Mouse (Mus musculus): ENCODE results near the gene Chic1. TPM values are rescaled to one million over a fixed set of nuclear protein-coding genes. Genes with fewer than 3 reads are reported as not detected.

The Chic1 gene
- 2.0 and 2.3 TPM in 2 replicates for polyA plus RNA-seq (2015; fragmentation: Nextera tagmentation; extraction: Ambion mirVana)

DNA sequence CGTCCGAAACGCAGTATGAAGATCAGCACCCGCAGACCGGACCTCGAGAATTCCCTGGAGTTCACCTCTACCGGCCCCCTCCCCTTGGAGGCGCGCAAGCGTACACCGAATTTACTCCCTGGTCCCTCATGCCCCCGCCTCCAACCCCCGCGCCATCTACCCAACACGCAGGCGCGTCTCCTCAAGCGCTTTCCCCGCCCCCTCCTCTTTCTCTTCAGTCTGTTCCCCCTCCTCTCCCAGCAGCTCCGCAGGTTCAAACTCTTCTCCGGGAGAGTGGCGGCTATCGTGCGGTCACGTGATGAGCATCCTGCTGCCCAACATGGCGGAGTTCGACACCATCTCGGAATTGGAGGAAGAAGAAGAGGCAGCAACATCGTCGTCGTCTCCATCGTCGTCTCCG lies at the start of gene Chic1:
TSS of gene Chic1 (plus strand) at position 190 of the 400 bp plus-strand sequence.
- Histone ChIP-seq H3K9ac (peak within 1 kb of the TSS; percentile 35; the same call in 1 of the 2 replicates), H3K4me2 (peak within 1 kb of the TSS; percentile 53), H3K4me1 (no peaks in the 10 kb centered on the region), H3K36me3 (no peaks in the 10 kb centered on the region), H3K27me3 (peaks cover 11% of the 10 kb centered on the region; the same call in 1 of the 2 replicates), H3K27ac (no peak within 1 kb of the TSS), H3K9me3 (no peaks in the 10 kb centered on the region), H3K4me3 (peak within 1 kb of the TSS; percentile 54)
- ATAC-seq (ENCODE audit: insufficient number of reproducible peaks, low FRiP score, low TSS enrichment, low read depth): peak; percentile 80
- WGBS: 15% methylated on average over 33 of the region's 34 CpGs

DNA sequence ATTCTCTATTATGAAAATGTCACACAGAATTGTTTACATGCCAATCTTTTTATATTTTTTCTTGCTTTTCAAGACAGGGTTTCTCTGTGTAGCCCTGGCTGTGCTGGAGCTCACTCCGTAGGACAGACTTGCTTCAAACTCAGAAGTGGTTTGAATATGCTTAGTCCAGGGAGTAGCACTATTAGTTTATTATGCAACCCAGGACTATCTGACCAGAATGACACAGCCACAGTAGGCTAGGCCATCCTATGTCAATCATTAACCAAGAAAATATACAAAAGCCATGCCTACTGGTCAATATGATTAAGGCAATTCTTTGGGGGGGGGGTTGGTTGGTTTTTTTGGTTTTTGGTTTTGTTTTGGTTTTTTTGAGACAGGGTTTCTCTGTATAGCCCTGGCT lies 48.0 kb upstream of the Chic1 start:
- no peaks in the 10 kb centered on the region for H3K9me3 ChIP-seq
- 89% methylated on average over 1 of the region's 1 CpGs for WGBS
- no peak overlapping the region for H3K4me3 ChIP-seq

DNA sequence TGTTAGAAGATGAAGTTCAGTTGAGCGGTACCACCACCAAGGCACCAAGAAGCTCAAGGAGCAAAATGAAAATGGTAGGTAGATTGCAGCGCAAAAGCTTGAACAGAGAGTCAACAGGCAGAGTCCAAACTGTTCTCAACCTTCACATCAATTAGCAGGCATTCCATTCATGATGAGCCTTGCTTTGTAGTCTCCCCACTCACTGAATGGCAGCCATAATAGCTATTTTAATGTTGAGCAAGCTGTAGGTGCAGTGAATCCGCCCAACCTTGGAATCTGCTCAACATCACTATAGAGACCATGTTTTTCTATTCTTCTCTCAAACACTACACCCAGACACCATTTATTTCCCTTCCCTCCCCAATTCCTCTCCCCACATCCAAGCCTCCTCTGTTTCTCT lies 44.6 kb upstream of the Chic1 start:
- ATAC-seq (ENCODE audit: insufficient number of reproducible peaks, low FRiP score, low TSS enrichment, low read depth): no peak
- Histone ChIP-seq H3K4me1 (no peaks in the 10 kb centered on the region), H3K27ac (no peak overlapping the region), H3K4me2 (no peak overlapping the region), H3K36me3 (no peaks in the 10 kb centered on the region), H3K9me3 (no peaks in the 10 kb centered on the region), H3K27me3 (no peaks in the 10 kb centered on the region), H3K4me3 (no peak overlapping the region), H3K9ac (no peak overlapping the region)
- 85% methylated on average over 3 of the region's 3 CpGs for WGBS

More for the DNA sequence above, 48.0 kb upstream of the Chic1 start:
- ATAC-seq (ENCODE audit: insufficient number of reproducible peaks, low FRiP score, low TSS enrichment, low read depth): no peak
- Histone ChIP-seq H3K36me3 (no peaks in the 10 kb centered on the region), H3K4me1 (no peaks in the 10 kb centered on the region), H3K9ac (no peak overlapping the region), H3K27ac (no peak overlapping the region), H3K4me2 (no peak overlapping the region), H3K27me3 (no peaks in the 10 kb centered on the region)

DNA sequence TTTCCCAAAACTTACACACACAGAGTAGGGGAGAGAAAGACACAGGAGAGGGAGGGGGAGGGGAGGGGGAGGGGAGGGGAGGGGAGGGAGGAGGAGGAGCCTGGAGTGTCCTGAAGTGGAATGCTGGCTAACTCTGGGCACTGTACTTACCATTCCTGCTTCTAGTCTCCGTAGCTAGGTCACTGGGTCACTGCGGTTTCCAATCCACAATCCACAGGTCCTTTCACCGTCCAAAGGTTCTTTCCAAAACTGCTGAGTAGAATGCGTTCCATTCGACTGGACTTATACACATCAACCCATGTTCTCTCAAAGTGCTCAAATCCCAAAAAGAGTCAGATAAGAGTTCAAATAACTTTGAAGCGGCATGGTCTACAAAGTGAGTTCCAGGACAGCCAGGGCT lies 42.1 kb upstream of the Chic1 start:
- H3K4me1 ChIP-seq: no peaks in the 10 kb centered on the region
- H3K4me3 ChIP-seq: no peak overlapping the region
- no peaks in the 10 kb centered on the region for H3K36me3 ChIP-seq
- 86% methylated on average over 6 of the region's 6 CpGs for WGBS
- ATAC-seq (ENCODE audit: insufficient number of reproducible peaks, low FRiP score, low TSS enrichment, low read depth): no peak
- no peak overlapping the region for H3K9ac ChIP-seq
- H3K9me3 ChIP-seq: no peaks in the 10 kb centered on the region
- peaks cover 8% of the 10 kb centered on the region for H3K27me3 ChIP-seq
- H3K4me2 ChIP-seq: no peak overlapping the region
- no peak overlapping the region for H3K27ac ChIP-seq

DNA sequence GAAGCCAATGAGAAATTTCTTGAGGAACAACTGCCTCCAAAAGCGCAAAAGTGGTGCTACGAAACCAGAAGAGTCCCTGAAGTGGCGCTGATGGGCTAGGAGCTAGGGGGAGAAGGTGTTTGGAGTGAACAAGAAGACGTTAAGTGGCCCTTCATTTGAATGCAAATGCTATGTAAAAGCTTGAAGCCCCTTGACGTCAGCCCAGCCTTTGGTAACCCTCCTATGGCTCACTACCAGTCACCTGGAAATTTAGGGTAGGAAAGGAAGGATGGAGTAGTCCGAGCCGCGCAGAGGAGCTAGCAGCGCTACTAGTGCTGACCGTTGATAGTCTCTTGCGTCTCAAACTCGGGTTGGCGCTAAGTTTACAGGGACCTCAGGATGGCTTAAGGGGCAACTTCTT lies 35.1 kb upstream of the Chic1 start, which contains the start of gene Cdx4:
TSS of gene Cdx4 (plus strand) at position 253 of the 400 bp plus-strand sequence.
- Histone ChIP-seq H3K27me3 (peaks cover 53% of the 10 kb centered on the region), H3K36me3 (no peaks in the 10 kb centered on the region), H3K9me3 (no peaks in the 10 kb centered on the region), H3K4me2 (no peak within 1 kb of the TSS), H3K9ac (no peak within 1 kb of the TSS), H3K4me3 (peak within 1 kb of the TSS; percentile 4; the same call in 1 of the 2 replicates), H3K4me1 (no peaks in the 10 kb centered on the region), H3K27ac (no peak within 1 kb of the TSS)
- ATAC-seq (ENCODE audit: insufficient number of reproducible peaks, low FRiP score, low TSS enrichment, low read depth): no peak
- WGBS: 27% methylated on average over 13 of the region's 13 CpGs

DNA sequence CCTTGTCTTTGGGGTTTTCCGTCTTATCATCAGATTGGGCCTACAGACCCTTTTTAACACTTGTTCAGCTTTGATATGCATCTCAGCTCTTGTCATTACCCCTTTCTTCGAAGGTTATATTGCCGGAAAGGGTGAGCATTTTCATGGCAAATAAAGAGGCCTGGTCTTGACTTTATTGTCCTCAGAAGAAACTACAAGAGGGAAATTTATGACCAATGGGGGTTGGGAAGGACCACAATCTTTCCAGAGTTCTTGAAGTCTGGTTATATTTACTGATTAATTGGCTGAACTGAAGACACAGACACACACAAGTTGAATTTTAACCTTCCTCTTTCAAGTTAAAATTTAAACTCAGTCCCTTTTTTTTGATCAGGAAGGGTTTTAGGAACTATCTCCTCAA lies 30.4 kb upstream of the Chic1 start:
- H3K4me2 ChIP-seq: no peak overlapping the region
- no peaks in the 10 kb centered on the region for H3K9me3 ChIP-seq
- no peaks in the 10 kb centered on the region for H3K36me3 ChIP-seq
- no peak overlapping the region for H3K4me3 ChIP-seq
- H3K27ac ChIP-seq: no peak overlapping the region
- H3K9ac ChIP-seq: no peak overlapping the region
- no peaks in the 10 kb centered on the region for H3K4me1 ChIP-seq
- 38% methylated on average over 3 of the region's 3 CpGs for WGBS
- ATAC-seq (ENCODE audit: insufficient number of reproducible peaks, low FRiP score, low TSS enrichment, low read depth): no peak
- H3K27me3 ChIP-seq: peaks cover 47% of the 10 kb centered on the region

DNA sequence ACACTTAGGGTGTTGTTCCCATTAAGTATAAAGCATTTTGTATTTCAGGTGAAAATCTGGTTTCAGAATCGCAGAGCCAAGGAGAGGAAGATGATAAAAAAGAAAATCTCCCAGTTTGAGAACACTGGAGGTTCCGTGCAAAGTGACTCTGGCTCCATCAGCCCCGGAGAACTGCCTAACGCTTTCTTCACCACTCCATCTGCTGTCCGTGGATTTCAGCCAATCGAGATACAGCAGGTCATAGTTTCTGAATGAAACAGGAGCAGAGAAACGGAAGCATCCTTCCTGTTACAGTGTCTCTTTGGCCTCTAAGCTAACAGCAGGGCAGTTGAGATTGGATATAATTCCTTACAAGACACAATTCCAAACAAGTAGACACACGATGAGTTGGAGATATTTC lies 26.9 kb upstream of the Chic1 start:
- Histone ChIP-seq H3K36me3 (no peaks in the 10 kb centered on the region), H3K9me3 (no peaks in the 10 kb centered on the region), H3K4me3 (no peak overlapping the region), H3K27me3 (peaks cover 24% of the 10 kb centered on the region; the same call in 1 of the 2 replicates), H3K4me2 (no peak overlapping the region), H3K9ac (no peak overlapping the region), H3K27ac (no peak overlapping the region), H3K4me1 (no peaks in the 10 kb centered on the region)
- ATAC-seq (ENCODE audit: insufficient number of reproducible peaks, low FRiP score, low TSS enrichment, low read depth): no peak
- 81% methylated on average over 8 of the region's 8 CpGs for WGBS

DNA sequence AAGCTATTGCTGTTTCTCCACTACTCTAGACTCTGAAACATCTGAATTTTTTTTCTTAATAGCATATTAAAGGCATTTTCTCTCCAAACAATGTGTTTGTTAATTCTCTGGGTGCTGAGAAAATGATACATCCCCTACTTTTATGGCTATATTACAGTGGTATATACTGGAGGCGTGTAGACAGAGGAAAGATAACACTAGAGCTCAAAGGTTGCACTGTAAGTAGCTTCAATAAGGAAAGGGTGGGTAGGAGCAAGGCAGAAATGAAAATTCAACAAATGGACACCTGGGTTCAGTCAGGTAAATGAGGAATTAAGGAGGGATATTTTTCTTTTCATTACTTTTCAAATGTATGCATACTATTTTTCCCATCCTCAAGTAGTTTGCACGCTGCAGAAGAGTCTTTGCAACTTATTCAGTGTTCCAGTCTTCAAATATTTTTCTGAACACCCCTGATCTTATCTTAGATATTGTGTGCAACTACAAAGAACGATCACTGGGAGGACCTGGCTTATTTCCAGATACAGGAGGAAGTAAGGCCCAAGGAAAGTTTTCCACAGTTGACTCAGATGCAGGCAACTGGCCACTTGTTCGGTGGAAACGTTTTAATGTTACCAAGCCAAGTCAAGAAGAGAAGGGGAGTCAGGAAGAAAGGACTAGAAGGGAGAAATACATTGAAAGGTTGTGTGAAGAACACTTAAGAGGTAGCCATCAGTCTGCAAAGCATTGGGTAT lies 25.0 kb upstream of the Chic1 start:
- no peak overlapping the region for H3K4me2 ChIP-seq
- WGBS: 63% methylated on average over 5 of the region's 5 CpGs
- H3K9me3 ChIP-seq: no peaks in the 10 kb centered on the region
- no peak overlapping the region for H3K27ac ChIP-seq
- no peak overlapping the region for H3K4me3 ChIP-seq
- H3K27me3 ChIP-seq: peaks cover 20% of the 10 kb centered on the region; the same call in 1 of the 2 replicates
- no peaks in the 10 kb centered on the region for H3K4me1 ChIP-seq
- ATAC-seq (ENCODE audit: insufficient number of reproducible peaks, low FRiP score, low TSS enrichment, low read depth): no peak
- H3K36me3 ChIP-seq: no peaks in the 10 kb centered on the region
- H3K9ac ChIP-seq: no peak overlapping the region

DNA sequence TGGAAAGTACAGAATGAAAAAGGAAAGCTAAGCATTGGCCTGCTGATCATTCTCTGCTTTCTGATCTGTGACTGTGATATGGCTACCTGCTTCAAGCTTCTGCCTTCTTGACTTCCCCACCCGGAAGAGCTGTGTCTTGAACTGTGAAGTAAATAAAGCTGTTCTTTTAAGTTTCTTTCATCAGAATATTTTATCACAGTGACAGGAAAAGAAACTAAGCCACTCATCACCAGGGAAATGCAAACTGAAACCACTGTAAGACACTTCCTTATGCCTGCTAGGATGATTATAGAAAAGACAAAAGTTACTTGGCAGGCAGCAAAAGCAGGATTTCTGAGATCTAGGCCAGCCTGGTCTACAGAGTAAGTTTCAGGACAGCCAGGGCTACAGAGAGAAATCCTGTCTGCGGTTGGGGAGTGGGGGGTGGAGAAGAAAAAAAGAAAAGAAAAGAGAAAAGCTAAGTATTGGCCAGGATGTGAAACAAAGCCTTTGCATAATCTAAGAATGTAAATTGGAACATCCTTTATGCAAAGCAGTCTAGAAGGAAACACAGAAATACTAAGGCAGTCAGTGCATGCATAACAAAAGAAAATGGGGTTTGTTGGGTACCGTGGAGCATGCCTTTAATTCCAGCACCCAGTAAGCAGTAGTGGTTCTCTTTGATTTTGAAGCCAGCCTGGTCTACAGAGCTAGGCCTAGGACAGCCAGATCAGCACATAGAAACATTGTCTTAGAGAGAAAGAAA lies 14.7 kb upstream of the Chic1 start:
- Histone ChIP-seq H3K27me3 (peaks cover 11% of the 10 kb centered on the region; the same call in 1 of the 2 replicates), H3K27ac (no peak overlapping the region), H3K36me3 (no peaks in the 10 kb centered on the region), H3K9ac (no peak overlapping the region), H3K4me3 (no peak overlapping the region), H3K4me2 (no peak overlapping the region), H3K9me3 (no peaks in the 10 kb centered on the region), H3K4me1 (no peaks in the 10 kb centered on the region)
- no peak for ATAC-seq (ENCODE audit: insufficient number of reproducible peaks, low FRiP score, low TSS enrichment, low read depth)
- 78% methylated on average over 3 of the region's 3 CpGs for WGBS

DNA sequence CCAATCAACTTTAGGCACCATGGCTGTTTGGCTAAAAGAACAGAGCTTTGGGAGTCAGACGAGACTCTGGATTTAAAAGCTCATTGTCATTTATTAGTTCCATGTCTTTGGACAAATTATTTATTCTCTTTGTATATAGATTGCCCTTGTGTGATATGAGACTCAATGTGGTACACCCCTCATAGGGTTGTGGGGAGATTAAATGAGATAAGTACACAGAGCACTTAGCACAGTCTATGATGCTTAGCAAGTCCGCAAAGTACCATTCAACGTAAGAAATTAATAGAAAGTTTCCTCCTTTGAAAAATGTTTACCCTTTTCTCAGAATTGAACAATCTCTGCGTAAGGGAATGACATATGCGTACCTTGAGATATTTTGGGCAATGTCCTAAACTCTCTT lies 492 bp upstream of the Chic1 start:
- 54% methylated on average over 5 of the region's 5 CpGs for WGBS
- H3K36me3 ChIP-seq: no peaks in the 10 kb centered on the region
- no peaks in the 10 kb centered on the region for H3K9me3 ChIP-seq
- H3K4me1 ChIP-seq: no peaks in the 10 kb centered on the region
- no peak for ATAC-seq (ENCODE audit: insufficient number of reproducible peaks, low FRiP score, low TSS enrichment, low read depth)
- peak overlapping the region; percentile 53 for H3K4me2 ChIP-seq
- peaks cover 16% of the 10 kb centered on the region; the same call in 1 of the 2 replicates for H3K27me3 ChIP-seq
- no peak overlapping the region for H3K27ac ChIP-seq
- peak overlapping the region; percentile 54 for H3K4me3 ChIP-seq
- H3K9ac ChIP-seq: no peak overlapping the region

DNA sequence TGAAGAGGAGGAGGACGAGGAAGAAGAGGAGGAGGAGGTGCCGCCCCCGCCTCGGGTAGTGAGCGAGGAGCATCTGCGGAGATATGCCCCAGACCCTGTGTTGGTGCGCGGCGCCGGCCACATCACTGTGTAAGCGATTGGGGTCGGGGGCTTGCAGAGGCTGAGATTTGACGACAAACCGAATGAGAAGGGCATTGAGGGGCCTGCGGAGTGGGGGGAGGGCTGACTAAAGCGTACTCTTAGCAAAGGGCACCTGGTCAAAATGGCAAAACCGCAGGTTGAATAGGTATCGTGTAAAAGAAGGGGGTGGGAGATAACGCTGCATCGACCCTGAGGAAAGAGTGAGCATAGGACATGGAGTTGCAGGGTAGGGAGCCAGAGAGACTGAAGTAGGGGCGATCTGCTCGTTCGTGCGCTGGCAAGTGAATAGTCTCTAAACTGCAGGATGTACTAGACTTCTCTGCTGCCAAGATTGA lies 523 bp downstream of the Chic1 start:
- 20% methylated on average over 24 of the region's 24 CpGs for WGBS
- Histone ChIP-seq H3K4me2 (peak overlapping the region; percentile 53), H3K4me3 (peak overlapping the region; percentile 54), H3K9me3 (no peaks in the 10 kb centered on the region), H3K9ac (peak overlapping the region; percentile 35; the same call in 1 of the 2 replicates), H3K27ac (no peak overlapping the region), H3K36me3 (no peaks in the 10 kb centered on the region), H3K27me3 (peaks cover 9% of the 10 kb centered on the region; the same call in 1 of the 2 replicates), H3K4me1 (no peaks in the 10 kb centered on the region)
- no peak for ATAC-seq (ENCODE audit: insufficient number of reproducible peaks, low FRiP score, low TSS enrichment, low read depth)

DNA sequence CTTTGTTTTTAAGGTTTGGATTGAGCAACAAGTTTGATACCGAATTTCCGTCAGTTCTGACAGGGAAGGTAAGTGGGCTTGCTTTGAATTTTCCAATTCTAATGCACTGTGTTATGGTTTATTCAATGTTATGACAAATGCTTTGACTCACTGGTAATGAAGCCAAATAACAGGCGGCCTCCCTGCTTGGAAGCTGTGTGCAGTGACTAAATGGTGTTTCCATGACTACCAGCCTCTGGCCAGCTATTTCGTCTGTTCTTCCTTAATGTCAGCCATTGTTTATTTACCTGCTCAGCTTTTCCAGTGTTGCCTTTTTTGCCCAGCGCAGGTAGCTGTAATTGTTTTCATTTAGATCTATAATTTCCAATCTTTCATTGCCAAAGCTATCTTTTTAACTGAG lies 9.9 kb downstream of the Chic1 start:
- no peaks in the 10 kb centered on the region for H3K4me1 ChIP-seq
- WGBS: 62% methylated on average over 5 of the region's 5 CpGs

More for the DNA sequence above, 9.9 kb downstream of the Chic1 start:
- Histone ChIP-seq H3K27ac (no peak overlapping the region), H3K9ac (no peak overlapping the region), H3K36me3 (no peaks in the 10 kb centered on the region), H3K27me3 (no peaks in the 10 kb centered on the region), H3K9me3 (no peaks in the 10 kb centered on the region), H3K4me3 (no peak overlapping the region), H3K4me2 (no peak overlapping the region)
- ATAC-seq (ENCODE audit: insufficient number of reproducible peaks, low FRiP score, low TSS enrichment, low read depth): no peak
